ENCODE assay signal across 24 mouse cellular contexts in the genomic region with DNA sequence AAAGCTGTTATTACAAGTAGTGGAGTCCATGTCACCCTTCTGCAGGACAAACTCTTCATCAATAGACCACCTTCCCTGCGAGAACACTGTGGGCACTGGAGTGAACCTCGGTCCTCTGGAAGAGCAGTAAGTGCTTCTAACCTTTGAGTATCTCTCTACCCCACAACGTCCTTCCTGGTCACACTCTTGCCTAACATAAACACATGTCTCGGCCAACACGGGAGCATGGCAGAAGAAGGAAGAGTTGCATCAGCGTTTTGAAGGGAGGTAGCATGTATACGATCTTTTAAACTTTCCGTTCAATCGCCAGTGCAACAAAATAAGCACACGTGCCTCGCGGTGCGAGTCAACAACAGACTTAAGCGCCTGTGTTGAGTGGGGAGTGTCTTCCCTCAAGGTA. TPM values are rescaled to one million over a fixed set of nuclear protein-coding genes. Genes with fewer than 3 reads are reported as not detected.
"Had no signal": no experiment of that assay in that cellular context is flagged by ENCODE, and none has a peak within 500 bp of the region (broad histone marks: within the 10 kb centered on the region; RNA-seq: fewer than 3 reads in every experiment).

No protein-coding gene starts in this region.

- DNase-seq: heart, postnatal 10 days; heart, postnatal 14 days; heart, postnatal 36 days; heart, postnatal 4 days; kidney, adult 11 months; kidney, adult 18-20 months; kidney, adult 2 months; kidney, adult 8-10 months; kidney, adult 9 months; kidney, postnatal 10 days; kidney, postnatal 14 days; kidney, postnatal 25 days; kidney, postnatal 36 days; kidney, postnatal 4 days; layer of hippocampus, adult 9-11 months; layer of hippocampus, postnatal 36 days had no signal

- ATAC-seq: hindbrain, embryonic 16.5 days; hindbrain, postnatal 0 days; inflammation-experienced regulatory T-cells, adult 6 months; intestine, embryonic 15.5 days; intestine, embryonic 16.5 days; intestine, postnatal 0 days had no signal

RNA-seq across cellular contexts. Expression of a gene that starts 24.7 kb away (rescaled TPM):
- total RNA-seq: heart, postnatal 10 days; heart, postnatal 14 days; heart, postnatal 25 days; heart, postnatal 36 days; heart, postnatal 4 days; hematopoietic stem cell, adult 5-6 weeks had no signal
